Mouse (Mus musculus): ENCODE measurements at regions not wholly inside any gene's neighbourhood (a gene's known extent, or its start where the extent isn't known, plus 50 kb on each side); places are given as distances from the start of the nearest gene placed in this dataset.

- no peaks in the 10 kb centered on the region for H3K36me3 ChIP-seq (ENCODE audit: control insufficient read depth, insufficient read depth)
- H3K27me3 ChIP-seq (ENCODE audit: control insufficient read depth, insufficient read depth, insufficient read length): no peaks in the 10 kb centered on the region
- no peaks in the 10 kb centered on the region for H3K79me2 ChIP-seq (ENCODE audit: control insufficient read depth, insufficient read depth)
- H3K4me3 ChIP-seq: no peak overlapping the region
- no peak overlapping the region for H3K4me2 ChIP-seq (ENCODE audit: low read depth)
- H3ac ChIP-seq (ENCODE audit: control insufficient read depth, insufficient read length): no peak overlapping the region
- TF ChIP-seq SRF (IDR thresholded peaks at IDR 0.05; ENCODE audit: control insufficient read depth, insufficient read length, low read depth): no peak
- TF ChIP-seq REST (IDR thresholded peaks at IDR 0.05; ENCODE audit: insufficient read depth, insufficient read length): no peak
- TF ChIP-seq USF1 (IDR thresholded peaks at IDR 0.05; ENCODE audit: low read depth): no peak
- no peak for TF ChIP-seq POLR2A (IDR thresholded peaks at IDR 0.05; ENCODE audit: insufficient read length, low read depth)
- no peak for TF ChIP-seq TCF3 (IDR thresholded peaks at IDR 0.05; ENCODE audit: insufficient read length, low read depth)
- no peak for TF ChIP-seq MYOG (IDR thresholded peaks at IDR 0.05; ENCODE audit: control insufficient read depth in 1 of 3, insufficient read depth in 1 of 3, insufficient read length in 2 of 3, low read depth in 2 of 3)
- TF ChIP-seq MAX (IDR thresholded peaks at IDR 0.05; ENCODE audit: low read depth): no peak
Observed at GRCm38 (mm10) chr16:62327378-62328036, 459.1 kb downstream of the Nsun3 start.

DNA sequence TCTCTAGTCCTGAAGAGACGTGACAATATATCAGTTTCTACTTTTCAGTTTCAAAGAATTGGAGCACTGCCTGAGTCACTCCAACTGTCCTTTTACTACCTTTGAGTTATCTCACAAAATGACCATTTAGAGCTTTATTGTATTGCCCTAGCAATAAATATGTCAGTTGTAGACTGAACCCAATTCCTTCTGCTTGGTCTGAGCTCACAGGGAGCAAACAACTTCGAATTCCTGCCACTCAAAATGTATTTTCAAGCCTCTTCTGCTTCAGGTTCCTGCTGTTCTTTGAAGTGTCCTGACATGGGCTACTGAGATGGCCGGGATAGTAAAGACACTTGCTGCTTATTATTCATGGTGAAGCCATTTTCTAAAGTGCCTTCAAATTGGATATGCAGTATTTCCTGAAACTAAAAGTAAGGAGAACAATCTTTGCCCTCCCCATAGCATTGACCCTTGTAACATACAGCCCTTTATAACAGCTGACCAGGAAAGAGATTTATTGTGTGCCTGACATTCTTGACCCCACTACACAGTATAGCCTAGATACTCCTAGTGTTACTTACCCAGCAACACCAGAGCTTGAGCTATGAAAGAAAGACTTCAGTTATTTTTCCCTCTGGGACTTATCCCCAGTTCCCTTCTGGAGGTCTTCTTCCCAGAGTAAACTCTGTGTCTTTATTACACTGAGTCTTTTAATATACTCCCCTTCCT, 460.9 kb downstream of the Nsun3 start:
- Histone ChIP-seq H3K4me3 (no peak overlapping the region), H3K27me3 (ENCODE audit: control insufficient read depth, insufficient read depth, insufficient read length) (no peaks in the 10 kb centered on the region), H3K79me2 (ENCODE audit: control insufficient read depth, insufficient read depth) (no peaks in the 10 kb centered on the region), H3K4me2 (ENCODE audit: low read depth) (no peak overlapping the region), H3ac (ENCODE audit: control insufficient read depth, insufficient read length) (no peak overlapping the region), H3K36me3 (ENCODE audit: control insufficient read depth, insufficient read depth) (no peaks in the 10 kb centered on the region)
- no peak for TF ChIP-seq CEBPB (IDR thresholded peaks at IDR 0.05; ENCODE audit: insufficient read depth, poor library complexity, severe bottlenecking)
- TF ChIP-seq POLR2AphosphoS2 (IDR thresholded peaks at IDR 0.05; ENCODE audit: insufficient read length, low read depth): no peak
- TF ChIP-seq E2F4 (IDR thresholded peaks at IDR 0.05; ENCODE audit: insufficient read depth): no peak
- TF ChIP-seq MYOG (IDR thresholded peaks at IDR 0.05; ENCODE audit: control insufficient read depth in 1 of 3, insufficient read depth in 1 of 3, insufficient read length in 2 of 3, low read depth in 2 of 3): no peak
- no peak for TF ChIP-seq REST (IDR thresholded peaks at IDR 0.05; ENCODE audit: insufficient read depth, insufficient read length)
- TF ChIP-seq TCF3 (IDR thresholded peaks at IDR 0.05; ENCODE audit: insufficient read length, low read depth): no peak

- no peak for TF ChIP-seq TCF12 (IDR thresholded peaks at IDR 0.05; ENCODE audit: insufficient read depth, poor library complexity, severe bottlenecking)
- Histone ChIP-seq H3K79me2 (ENCODE audit: control insufficient read depth, insufficient read depth) (no peaks in the 10 kb centered on the region), H3ac (ENCODE audit: control insufficient read depth, insufficient read length) (no peak overlapping the region), H3K27me3 (ENCODE audit: control insufficient read depth, insufficient read depth, insufficient read length) (no peaks in the 10 kb centered on the region), H3K36me3 (ENCODE audit: control insufficient read depth, insufficient read depth) (no peaks in the 10 kb centered on the region), H3K4me3 (no peak overlapping the region), H3K4me2 (ENCODE audit: low read depth) (no peak overlapping the region)
Observed at GRCm38 (mm10) chr16:62322809-62323208, 463.8 kb downstream of the Nsun3 start.

DNA sequence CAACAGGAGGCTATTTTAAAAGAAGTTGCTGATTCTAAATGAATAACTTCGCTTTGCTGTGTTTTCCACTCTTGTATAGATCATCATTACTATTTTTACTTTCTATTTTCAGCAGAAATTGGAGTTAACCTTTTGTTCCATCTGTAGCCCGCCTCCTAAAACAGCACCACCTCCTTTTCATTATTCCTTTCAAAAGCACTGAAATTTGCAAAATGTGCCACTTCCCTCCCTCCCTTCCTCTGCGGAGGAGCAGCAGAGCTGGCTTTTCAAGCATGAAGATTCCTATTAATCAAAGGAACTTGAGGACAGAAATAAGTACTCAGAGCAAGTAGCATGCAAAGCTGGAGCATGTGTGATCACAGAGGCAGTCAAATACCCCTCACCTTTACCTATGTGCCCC, 497.7 kb downstream of the Nsun3 start:
- Histone ChIP-seq H3K27me3 (ENCODE audit: control insufficient read depth, insufficient read depth, insufficient read length) (no peaks in the 10 kb centered on the region), H3K36me3 (ENCODE audit: control insufficient read depth, insufficient read depth) (no peaks in the 10 kb centered on the region), H3K4me3 (no peak overlapping the region), H3K79me2 (ENCODE audit: control insufficient read depth, insufficient read depth) (no peaks in the 10 kb centered on the region), H3K4me2 (ENCODE audit: low read depth) (no peak overlapping the region), H3ac (ENCODE audit: control insufficient read depth, insufficient read length) (no peak overlapping the region)
- no peak for TF ChIP-seq E2F4 (IDR thresholded peaks at IDR 0.05; ENCODE audit: insufficient read depth)
- no peak for TF ChIP-seq SRF (IDR thresholded peaks at IDR 0.05; ENCODE audit: control insufficient read depth, insufficient read length, low read depth)
- no peak for TF ChIP-seq TCF3 (IDR thresholded peaks at IDR 0.05; ENCODE audit: insufficient read length, low read depth)
- TF ChIP-seq POLR2AphosphoS2 (IDR thresholded peaks at IDR 0.05; ENCODE audit: insufficient read length, low read depth): no peak
- no peak for TF ChIP-seq USF1 (IDR thresholded peaks at IDR 0.05; ENCODE audit: low read depth)
